Mouse (Mus musculus) inflammation-experienced regulatory T-cells, adult 6 months (primary cell): ENCODE results near the gene Atp2c2. TPM values are rescaled to one million over a fixed set of nuclear protein-coding genes. Genes with fewer than 3 reads are reported as not detected.

Experiments used
- ATAC-seq: one replicate; pipeline ENCODE4 v1.8.0; 2017
- polyA plus RNA-seq, 3 experiments: library from polyadenylated mRNA; unstranded; fragments of 100-300 nt; shearing (Covaris generic); gene quantifications; one replicate each; pipeline ENCODE4 v1.2.1; 2017

The Atp2c2 gene
- polyA plus RNA-seq, 3 experiments from 2014 or later: not detected

DNA sequence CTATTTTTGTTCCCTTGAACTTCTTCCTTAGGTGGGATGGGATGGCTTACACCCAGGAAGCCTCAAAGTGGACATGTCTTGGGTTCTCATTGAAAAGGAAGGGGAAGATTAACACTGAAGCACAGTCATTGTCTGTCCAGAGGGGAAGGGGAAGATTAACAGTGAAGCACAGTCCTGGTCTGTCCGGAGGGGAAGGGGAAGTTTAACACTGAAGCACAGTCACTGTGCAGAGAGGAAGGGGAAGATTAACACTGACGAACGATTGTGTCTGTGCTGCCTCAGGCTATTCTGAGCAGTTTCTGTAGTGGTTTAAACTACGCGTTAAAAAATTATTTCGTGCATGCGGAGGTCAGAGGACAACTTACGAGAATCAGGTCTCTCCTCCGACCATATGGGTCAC lies 7.3 kb downstream of the Atp2c2 start:
- ATAC-seq: no peak

DNA sequence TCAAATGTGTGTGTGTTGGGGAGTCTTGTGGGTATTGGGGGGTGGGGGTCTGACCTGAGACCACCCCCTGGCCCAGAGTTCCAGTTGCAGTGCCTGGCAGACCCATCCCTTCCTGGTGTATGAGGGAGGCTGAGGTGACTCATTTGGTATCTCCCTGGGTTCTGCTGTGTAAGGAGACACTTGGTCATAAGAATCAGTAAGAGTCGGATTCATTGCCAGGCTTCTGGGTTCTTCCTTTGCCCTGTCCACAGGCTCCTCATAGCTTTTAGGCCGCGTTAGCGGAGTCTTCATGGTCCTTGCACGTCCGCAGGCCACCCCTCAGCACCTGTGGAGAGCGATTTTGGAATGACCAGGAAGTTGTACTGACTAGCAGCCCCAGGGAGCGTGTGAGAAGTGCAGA lies 8.7 kb downstream of the Atp2c2 start:
- no peak for ATAC-seq

DNA sequence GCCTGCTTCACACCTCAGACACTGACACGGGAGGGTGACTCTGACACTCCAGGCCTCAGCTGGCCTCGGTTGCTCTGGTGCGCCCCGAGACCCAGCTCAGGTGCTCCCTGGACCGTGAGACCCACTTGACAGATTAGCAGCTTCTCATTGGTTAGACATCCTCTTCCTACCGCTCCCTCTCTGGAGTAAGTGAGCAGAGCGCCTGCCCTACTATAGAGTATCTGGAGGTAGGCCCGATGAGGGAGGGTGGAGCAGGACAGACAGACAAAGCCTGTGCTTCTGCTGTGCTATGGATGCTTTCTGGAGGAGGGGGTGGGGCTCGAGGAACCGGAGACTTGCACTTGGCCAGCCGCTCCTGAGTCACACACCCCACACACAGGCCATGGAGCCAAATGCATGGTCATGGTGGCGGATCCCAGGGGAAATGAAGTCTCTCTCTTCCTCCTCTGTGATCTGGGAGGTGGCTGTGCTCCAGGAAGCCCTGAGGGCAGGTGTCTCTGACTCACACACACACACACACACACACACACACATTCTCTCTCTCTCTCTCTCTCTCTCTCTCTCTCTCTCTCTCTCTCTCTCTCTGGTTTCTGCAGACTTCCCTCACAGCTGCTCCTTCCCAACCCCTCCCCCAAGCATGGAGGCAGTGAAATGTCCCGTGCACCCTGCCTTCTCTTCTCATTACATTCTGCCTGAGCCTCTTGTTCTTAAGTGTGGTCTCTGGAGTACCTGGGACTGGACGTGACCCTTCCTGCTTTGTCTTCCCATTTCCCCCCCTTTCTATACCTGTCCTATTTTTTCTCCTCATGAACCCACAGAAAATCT lies 9.3 kb downstream of the Atp2c2 start:
- no peak for ATAC-seq

DNA sequence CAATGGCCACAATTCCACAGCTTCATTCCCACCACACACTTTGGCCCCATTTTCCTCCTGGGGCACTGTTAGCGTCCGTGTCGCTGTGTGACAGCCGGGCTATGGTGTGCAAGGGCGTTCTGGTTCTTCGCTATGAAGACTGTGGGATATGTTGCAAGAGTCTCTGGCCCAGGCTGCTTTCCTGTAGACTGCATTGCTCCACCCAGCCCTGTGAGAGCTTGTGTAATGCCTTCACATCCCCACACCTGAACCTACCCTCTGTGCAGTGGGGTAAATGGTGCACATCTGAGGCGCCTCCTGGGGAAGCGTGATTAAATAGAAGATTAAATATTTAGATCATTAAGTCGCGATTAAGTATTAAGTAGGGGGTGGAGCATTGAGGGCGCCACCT lies 9.9 kb downstream of the Atp2c2 start:
- ATAC-seq: no peak

DNA sequence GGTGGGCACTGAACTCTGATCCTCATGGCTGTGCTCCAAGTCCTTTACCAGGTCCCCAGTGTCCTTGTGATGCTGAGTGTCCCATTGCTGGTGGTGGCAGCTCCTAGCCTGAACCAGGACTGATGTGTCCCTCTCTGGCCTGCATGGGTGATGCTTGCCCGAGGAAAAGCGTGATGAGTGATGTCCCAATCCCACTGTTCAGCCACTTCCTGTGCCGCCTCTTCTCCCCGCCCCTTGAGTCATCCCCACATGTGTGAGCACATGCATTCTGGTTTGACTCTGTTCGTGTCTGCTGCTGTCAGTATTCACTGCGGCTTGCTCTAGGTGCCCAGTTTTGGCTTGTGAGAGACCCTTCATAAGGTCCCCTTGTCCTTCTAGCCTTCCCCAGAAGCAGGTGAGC lies 12.4 kb downstream of the Atp2c2 start:
- ATAC-seq: no peak

DNA sequence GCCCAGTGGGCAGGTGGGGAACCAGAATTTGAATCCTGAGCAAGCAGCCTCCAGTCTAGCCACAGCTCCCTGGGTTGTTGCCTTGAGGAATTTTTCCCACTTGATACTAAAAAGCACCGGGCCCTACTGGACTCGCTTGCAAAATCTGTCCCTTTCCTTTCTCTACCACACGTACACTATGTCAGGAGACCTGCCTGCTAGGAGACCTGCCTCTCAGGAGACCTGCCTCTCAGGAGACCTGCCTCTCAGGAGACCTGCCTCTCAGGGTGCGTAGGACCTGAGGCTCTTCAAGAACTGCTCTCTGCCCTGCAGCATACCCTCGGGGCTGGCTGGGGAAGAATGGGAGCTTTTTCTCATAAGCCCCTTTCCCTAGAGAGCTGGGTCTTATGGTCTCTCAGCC lies 13.6 kb downstream of the Atp2c2 start:
- no peak for ATAC-seq

DNA sequence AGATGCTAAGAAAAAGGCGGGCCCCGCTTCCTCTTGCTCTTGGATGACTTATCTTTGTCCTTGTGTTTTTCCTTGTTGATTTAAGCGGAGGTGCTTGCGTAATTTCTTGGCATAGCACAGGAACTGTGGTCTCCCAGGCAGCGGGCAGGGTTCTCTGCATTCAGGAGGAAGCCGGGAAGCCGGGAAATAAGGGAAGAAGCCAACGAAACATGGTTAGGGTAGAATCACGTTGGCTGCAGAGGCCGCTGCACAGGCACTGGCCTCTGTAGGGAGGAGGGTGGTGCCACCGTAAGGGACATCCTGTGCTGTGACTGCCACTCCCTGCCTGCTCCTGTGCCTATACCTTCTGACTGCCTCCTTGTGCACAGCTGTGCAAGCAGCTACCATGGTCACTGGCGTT lies 15.4 kb downstream of the Atp2c2 start:
- no peak for ATAC-seq

DNA sequence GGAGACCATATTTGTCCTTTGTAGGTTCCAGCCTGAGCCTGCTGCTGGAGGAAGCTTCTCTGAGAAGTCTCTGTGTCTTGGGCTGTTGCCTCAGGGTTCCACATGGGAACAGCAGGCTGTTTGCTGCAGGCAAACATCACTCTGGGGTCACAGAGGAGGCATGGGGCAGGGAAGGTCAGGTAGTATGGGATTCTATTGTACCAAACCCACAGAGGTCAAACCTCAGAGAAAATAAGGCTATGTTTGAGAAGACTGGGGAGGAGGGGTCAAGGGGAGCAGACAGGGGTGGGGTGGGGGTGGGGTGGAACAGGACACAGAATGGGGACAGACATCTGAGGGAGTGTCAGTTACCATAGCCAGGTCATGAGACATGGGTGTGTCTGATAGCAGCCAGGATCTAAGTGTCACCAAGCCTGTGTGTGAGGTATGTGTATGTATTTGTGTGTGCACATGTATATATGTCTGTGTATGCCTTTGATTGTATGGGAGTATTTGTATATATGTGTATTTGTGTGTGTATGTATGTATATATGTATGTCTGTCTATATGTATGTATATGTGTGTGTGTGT lies 17.0 kb downstream of the Atp2c2 start:
- no peak for ATAC-seq

DNA sequence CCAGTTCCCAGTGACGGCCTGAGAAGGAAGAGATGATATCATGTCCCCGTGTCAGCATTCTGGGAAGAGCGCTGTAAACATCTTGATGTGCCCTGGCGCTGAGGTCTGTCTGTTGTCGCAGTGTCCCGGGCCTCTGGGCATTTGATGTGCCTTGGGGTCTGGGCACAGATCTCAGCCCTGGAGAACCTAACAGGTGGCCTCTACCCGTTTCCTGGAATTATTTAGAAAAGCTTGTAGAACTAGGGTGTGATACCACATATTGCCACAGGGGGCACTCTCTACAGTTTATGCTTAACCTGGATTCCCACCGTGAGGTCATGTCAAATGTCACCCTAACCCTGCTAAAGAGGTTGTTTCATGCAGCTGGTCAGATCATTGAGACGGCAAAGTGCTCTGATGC lies 18.0 kb downstream of the Atp2c2 start:
- ATAC-seq: no peak

DNA sequence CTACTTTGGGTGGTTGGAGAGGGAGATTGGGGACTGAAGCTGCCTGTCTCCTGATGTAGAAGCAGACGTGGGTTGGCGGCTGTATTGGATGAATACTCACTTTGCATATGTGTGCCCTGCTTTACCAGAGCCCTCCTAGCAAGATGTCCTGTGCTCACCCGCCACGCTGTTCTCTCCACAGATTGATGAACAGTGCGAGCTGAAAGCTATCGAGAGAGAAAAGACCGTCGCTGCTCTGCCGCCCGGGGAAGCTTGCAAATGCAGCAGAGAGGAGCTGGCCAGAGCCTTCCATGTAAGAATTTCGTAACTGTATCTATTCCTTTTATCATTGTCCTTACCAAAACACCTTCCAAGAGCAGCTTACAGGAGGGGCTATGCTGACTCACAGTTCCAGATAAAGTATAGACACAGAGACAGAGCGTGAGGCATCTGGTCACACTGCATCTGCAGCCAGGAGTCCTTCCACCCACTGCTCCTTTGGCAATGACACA lies 19.2 kb downstream of the Atp2c2 start:
- no peak for ATAC-seq

DNA sequence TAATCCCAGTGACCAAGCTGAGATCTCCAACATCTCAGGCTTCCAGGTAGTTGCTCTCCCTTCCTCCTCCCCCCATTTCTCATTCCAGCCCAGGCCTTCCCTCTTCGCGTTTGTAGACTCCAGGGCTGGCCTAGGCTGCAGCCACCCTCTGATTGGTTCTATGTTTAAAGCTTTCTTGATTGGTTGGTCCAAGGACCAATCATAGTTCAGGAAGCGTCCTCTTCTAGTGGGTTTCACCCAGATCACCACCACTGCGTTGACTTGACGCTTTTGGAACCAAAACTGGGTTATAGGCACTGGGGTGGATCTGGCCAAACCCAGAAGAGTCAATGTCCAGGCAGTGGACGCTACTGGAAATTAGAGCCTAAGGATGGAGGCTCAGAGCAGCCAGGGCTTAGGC lies 22.5 kb downstream of the Atp2c2 start:
- no peak for ATAC-seq

DNA sequence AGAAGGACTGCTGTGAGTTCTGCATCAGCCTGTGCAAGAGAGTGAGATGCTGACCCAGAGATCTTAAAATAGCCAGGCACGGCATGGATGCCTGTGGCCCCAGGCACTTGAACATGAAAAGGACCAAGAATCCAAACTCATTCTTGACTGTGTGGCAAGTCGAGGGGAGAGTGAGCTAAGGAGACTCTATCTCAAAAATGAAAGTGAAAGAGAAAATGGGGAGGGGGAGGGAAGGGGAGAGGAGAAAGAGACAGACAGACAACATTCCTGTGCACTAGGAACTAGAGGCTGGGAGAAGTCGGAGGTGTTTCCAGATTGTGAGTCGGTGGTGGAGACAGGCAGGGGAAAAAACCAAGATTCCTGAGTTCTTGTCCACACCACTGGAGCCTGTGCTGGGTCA lies 23.9 kb downstream of the Atp2c2 start:
- no peak for ATAC-seq

DNA sequence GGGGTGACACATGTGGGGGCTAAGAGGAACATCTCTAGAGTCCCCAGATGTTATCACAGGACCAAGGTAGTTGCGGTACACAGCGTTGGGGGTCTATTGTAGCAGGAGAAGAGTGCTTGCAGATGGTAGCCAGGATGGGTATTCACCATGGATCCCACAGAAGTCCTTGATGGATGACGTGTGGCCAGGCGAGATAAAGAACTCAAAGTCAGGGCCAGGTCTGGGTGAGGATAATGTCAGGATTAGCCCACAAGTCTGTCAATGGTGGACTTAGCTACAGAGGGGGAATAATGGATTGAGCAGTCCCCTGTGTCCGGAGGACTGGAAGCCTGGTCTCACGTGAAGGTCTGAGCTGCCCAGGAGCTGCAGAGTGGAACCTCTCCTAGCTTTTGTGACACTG lies 24.8 kb downstream of the Atp2c2 start:
- no peak for ATAC-seq

DNA sequence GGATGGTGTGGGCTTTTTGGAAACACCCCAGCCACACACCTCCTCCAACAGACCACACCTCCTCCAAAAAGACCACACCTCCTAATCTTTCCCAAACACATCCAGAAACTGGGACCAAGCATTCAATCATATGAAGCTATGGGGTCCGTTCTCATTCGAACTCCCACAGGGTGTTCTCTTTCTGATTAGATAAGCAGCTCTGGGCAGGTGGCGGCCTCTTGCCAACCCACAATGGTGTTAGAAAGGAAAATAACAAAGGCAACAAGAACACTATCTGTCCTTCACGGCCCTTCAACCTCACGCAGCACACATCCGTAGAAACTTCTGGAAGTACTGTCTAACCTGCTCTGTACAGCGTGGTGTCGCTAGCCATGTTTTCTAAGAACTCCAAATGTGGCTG lies 27.3 kb downstream of the Atp2c2 start:
- ATAC-seq: no peak

DNA sequence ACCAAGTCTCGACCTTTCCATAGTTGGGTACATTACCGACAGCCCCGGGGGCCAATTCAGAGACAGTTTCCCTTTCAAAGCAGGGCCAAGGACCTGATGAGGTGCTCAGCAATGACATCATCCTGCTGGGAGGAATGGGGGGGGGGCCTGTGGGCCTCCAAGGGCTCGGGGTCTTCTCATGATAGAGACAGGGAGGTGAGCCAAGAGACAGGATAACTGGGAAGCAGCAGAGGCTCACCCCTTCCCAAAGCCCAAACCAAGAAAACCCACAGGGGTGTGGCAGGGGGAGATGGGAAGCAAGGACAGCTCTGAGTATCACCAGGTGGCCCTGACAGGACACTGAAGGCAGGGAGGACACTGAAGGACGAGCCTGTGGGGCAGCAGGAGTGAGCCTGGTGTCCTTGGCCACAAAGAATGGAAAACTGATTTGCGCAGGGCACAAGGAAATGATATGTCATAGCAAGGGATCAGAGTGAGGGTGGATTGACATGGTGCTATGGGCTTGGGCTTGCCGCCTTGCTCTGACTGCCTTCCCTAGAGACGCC lies 28.6 kb downstream of the Atp2c2 start:
- ATAC-seq: no peak

DNA sequence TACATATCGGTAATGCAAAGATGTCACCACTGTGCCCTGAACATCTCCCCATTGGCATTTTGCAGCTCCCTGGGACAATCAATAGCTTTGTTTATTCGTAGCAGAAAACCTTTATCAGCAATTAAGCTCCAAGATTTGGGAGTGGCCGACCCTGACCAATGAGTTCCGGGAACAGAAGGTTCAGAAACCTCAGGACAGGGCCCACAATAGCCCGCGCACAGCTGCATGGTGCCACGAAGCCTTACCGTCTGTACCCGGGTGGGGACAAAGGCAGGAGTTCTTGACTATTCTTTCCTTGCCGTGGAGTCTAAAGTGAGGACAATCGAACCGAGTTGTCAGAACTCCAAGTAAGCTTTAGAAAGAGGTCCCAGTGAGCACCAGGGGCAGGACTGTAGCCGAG lies 32.3 kb downstream of the Atp2c2 start:
- ATAC-seq: no peak

DNA sequence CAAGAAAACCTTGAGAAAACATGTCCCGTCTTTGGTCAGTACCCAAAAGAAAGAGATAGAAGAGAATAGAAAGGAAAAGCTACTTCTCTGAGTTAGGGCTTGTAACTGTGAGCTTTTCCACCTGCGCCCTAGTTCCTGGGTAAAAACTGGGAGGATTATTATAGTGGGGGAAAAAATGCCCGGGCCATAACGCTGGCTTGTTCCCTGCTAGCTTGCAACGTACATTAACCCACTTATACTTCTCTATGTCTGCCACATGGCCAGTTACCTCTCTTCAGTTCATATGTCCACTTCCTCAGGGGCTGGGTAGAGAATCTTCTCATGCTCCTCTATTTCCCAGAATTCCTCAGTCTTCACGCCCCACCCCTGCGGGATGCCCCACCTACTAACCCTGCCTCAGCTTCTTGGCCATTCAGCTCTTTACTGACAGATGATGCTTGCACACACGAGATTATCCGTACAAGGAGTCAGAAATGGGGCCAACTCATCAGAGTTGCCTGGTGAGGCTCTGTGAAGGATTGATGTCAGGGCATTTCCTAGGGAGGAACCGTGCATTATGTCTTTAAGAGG lies 36.6 kb downstream of the Atp2c2 start:
- ATAC-seq: no peak

DNA sequence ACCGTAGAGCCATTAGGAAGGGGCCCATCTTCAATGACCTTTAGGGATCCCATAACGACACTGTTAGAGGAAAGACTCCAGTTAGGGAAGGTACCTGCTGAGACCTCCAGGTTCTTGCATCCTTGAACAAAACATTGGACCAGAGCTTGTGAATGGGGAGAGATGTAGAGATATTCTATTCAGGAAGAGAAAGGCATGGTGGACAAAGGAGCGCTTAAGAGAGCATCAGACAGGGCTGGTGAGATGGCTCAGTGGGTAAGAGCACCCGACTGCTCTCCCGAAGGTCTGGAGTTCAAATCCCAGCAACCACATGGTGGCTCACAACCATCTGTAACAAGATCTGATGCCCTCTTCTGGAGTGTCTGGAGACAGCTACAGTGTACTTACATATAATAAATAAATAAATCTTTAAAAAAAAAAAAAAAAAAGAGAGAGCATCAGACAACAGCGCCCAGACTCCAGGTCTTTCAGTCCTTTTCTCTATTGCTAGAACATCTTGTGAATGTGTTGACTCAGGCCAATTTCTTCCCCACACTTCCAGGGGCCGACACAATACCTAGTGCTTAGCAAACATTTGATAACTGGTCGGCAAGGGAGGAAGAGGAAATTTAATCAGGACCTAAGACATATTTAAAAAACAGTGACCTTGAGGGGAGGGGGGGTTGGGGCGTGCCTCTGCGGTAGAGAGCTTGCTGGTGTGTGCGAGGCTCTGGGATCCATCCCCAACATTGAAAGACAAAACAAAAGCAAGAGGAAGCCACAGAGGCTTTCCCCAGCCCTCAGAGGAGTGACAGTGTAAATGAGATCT lies 37.5 kb downstream of the Atp2c2 start:
- ATAC-seq: no peak

DNA sequence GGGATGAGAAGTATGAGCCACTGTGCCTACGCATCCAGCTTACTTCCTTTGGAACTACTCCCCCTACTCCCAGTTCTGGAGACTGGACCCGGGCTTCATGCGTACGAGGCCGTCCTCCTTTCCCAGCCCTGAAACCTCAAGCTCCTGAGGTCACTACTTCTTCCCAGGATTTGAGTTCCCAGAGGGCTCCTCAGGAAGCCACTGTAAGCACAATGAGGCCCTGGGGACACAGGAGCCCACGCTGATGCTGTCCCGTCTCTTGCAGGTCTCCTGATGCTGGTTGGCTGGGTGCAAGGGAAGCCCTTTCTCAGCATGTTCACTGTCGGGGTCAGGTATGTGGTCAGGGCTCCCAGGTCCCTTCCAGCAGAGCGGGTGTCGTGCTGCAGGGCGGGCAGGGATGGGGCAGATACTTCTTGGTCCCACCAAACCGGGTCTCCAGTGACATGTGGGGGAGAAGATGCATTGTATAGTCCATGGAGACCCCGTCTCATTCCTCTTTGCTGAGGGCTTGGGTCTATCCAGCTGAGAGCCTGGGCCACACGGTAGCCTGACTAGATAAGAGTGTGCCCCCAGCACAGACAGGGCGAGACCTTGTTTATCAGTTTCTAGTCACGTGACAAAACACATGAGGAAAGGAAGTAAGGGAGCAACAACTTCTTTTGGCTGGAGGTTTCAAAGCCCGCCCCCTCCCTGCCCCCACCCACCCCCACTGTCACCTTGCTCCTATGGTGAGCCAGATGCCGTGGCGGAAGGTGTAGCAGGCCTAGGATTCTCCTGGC lies 38.5 kb downstream of the Atp2c2 start:
- ATAC-seq: no peak

DNA sequence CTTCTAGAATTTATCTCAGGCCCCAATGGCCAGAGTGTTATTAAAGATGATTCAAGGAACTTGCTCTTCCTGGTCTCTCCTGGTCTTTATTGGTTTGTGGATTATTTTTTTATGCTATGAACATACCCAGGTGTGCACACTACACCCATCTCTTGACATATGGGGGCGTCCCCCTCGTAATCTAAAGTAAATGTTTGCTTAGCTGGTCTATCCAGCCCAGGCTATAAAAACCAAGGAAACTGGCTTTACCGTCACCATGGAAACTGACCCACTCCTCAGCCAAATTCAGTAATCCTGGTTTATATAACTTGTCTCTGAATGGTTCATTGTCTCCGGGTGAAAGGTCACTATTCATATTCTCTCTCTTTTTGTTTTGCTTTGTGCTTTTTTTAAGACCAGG lies 40.8 kb downstream of the Atp2c2 start:
- ATAC-seq: no peak

DNA sequence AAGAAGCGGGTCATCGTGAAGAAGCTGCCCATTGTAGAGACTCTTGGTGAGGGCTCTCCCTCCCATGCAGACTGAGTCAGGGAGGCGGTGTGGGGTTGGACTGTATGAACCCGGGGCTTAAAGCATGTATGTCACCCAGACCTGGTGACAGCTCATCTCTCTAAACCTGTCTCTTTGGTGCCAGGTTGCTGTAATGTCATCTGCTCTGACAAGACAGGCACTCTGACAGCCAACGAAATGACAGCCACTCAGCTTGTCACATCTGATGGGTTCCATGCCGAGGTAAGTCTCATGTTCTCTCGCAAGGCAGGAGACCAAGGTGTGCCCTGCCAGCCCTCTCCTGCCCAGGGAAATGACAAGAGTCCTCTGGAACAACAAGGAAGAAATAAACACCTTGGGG lies 42.6 kb downstream of the Atp2c2 start:
- no peak for ATAC-seq
